Mouse (Mus musculus) G1E (cell line): ENCODE results near the gene Bend4.

Experiments used
- CTCF ChIP-seq: IDR thresholded peaks from 2 replicates; pipeline ENCODE4 v1.5.1; 2012; ENCODE audit warnings: low read depth, low read length, inconsistent platforms, mixed read lengths
- GATA1 ChIP-seq: IDR thresholded peaks from 2 replicates; pipeline ENCODE4 v1.6.1; 2012; ENCODE audit warnings: borderline replicate concordance, low read length, inconsistent platforms, mixed read lengths
- GATA2 ChIP-seq: IDR thresholded peaks from 2 replicates; pipeline ENCODE4 v1.6.1; 2012; ENCODE audit warnings: low read depth, low read length, inconsistent platforms, borderline replicate concordance
- POLR2AphosphoS5 ChIP-seq: IDR thresholded peaks from 2 replicates; pipeline ENCODE4 v1.6.1; 2012; ENCODE audit warnings: low read depth, low read length, inconsistent platforms; ENCODE audit not compliant: insufficient replicate concordance
- TAL1 ChIP-seq: conservative IDR thresholded peaks from 2 replicates; pipeline ENCODE4 v1.6.1; 2012; ENCODE audit warnings: low read depth, low read length, inconsistent platforms, mixed read lengths

DNA sequence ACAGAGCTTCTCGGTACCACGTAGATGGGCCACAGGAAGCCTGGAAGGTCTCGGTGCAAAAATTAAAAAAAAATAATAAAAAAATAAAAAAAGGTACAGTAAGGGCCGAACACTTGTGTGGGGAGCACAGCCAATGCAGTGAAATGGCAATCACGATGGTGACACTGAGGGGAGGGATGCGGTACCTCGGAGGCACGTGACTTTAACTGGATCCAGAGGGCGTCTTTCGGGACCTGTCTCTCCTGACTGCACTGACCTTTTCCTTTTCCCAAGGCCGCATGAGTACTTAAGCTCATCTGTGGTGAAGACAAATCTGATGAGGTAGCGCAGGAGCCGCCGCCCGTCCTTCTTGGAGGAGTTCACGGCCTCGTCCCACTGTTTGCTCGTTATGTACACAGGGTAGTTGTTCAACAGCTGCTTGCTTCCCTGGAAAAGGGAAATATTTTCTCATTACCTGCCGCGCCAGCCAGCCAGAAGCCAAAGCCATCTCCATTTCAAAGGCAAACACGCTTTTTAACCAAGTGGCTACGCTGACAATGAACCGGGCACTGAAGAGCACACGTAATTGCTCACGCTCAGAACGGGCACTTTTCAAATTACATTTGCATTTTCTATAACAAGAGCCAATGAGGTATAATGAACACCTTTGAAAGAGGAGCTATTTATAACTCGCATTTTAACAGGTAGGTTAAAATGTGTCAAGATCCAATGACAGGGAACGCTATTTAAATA is 28.1 kb downstream of the Bend4 start:
- no peak for TF ChIP-seq CTCF
- TF ChIP-seq POLR2AphosphoS5, result no peak
- no peak for TF ChIP-seq GATA1
- no peak for TF ChIP-seq TAL1
- no peak for TF ChIP-seq GATA2
